Mouse (Mus musculus): ENCODE measurements at regions not wholly inside any gene's neighbourhood (a gene's known extent, or its start where the extent isn't known, plus 50 kb on each side); places are given as distances from the start of the nearest gene placed in this dataset.

GRCm38 (mm10) chr4:154726636-154727045, 59.0 kb upstream of the Actrt2 start:
- DNase-seq (ENCODE audit: low read depth, low spot score): no peak

GRCm38 (mm10) chr4:154727945-154728344, 60.3 kb upstream of the Actrt2 start:
- DNase-seq (ENCODE audit: low read depth, low spot score): no peak

- no peak for DNase-seq (ENCODE audit: low read depth, low spot score)
Measured at GRCm38 (mm10) chr4:154730646-154731045, 63.0 kb upstream of the Actrt2 start.

GRCm38 (mm10) chr4:154731345-154731744, 63.7 kb upstream of the Actrt2 start:
- DNase-seq (ENCODE audit: low read depth, low spot score): no peak

- DNase-seq (ENCODE audit: low read depth, low spot score): no peak
Measured at GRCm38 (mm10) chr4:154736071-154736470, 68.4 kb upstream of the Actrt2 start.

GRCm38 (mm10) chr4:154741123-154741890, 73.6 kb upstream of the Actrt2 start:
- no peak for DNase-seq (ENCODE audit: low read depth, low spot score)

GRCm38 (mm10) chr4:154746323-154747005, 78.8 kb upstream of the Actrt2 start:
- DNase-seq (ENCODE audit: low read depth, low spot score): no peak

GRCm38 (mm10) chr4:154747006-154747343, 79.3 kb upstream of the Actrt2 start:
- DNase-seq (ENCODE audit: low read depth, low spot score): no peak

- peak; percentile 28 for DNase-seq (ENCODE audit: low read depth, low spot score)
Measured at GRCm38 (mm10) chr4:154749160-154749559, 81.5 kb upstream of the Actrt2 start.

GRCm38 (mm10) chr4:154749996-154750395, 82.3 kb upstream of the Actrt2 start:
- DNase-seq (ENCODE audit: low read depth, low spot score): no peak

GRCm38 (mm10) chr4:154750440-154751107, 82.9 kb upstream of the Actrt2 start:
- DNase-seq (ENCODE audit: low read depth, low spot score): no peak

- DNase-seq (ENCODE audit: low read depth, low spot score): no peak
Measured at GRCm38 (mm10) chr4:154754445-154754844, 82.8 kb upstream of the Ttc34 start.

- DNase-seq (ENCODE audit: low read depth, low spot score): no peak
Measured at GRCm38 (mm10) chr4:154756740-154757446, 80.4 kb upstream of the Ttc34 start.

- no peak for DNase-seq (ENCODE audit: low read depth, low spot score)
Measured at GRCm38 (mm10) chr4:154759881-154760280, 77.4 kb upstream of the Ttc34 start.

- no peak for DNase-seq (ENCODE audit: low read depth, low spot score)
Measured at GRCm38 (mm10) chr4:154764238-154764637, 73.0 kb upstream of the Ttc34 start.

GRCm38 (mm10) chr4:154766158-154766557, 71.1 kb upstream of the Ttc34 start:
- DNase-seq (ENCODE audit: low read depth, low spot score): no peak

GRCm38 (mm10) chr4:154771330-154772076, 65.8 kb upstream of the Ttc34 start:
- no peak for DNase-seq (ENCODE audit: low read depth, low spot score)

GRCm38 (mm10) chr4:154772077-154772462, 65.2 kb upstream of the Ttc34 start:
- DNase-seq (ENCODE audit: low read depth, low spot score): no peak

- DNase-seq (ENCODE audit: low read depth, low spot score): no peak
Measured at GRCm38 (mm10) chr4:154773830-154774229, 63.4 kb upstream of the Ttc34 start.

- DNase-seq (ENCODE audit: low read depth, low spot score): no peak
Measured at GRCm38 (mm10) chr4:154774332-154774731, 62.9 kb upstream of the Ttc34 start.

GRCm38 (mm10) chr4:154778818-154779217, 58.4 kb upstream of the Ttc34 start:
- DNase-seq (ENCODE audit: low read depth, low spot score): no peak

All from retina, postnatal 7 days (tissue).